Mouse (Mus musculus) liver, adult 2 months (tissue): Measurements from ENCODE around the gene Enho.

Experiments
- CTCF ChIP-seq: fragments of 200-500 bp; IDR thresholded peaks from 2 replicates; pipeline ENCODE4 v1.5.1; 2011; ENCODE audit warnings: low read depth, low read length, control low read depth
- POLR2A ChIP-seq: fragments of 200-500 bp; IDR thresholded peaks from 2 replicates; pipeline ENCODE4 v1.6.1; 2011; ENCODE audit warnings: low read length, control low read depth; ENCODE audit not compliant: insufficient read depth; ENCODE audit errors: extremely low read depth

DNA sequence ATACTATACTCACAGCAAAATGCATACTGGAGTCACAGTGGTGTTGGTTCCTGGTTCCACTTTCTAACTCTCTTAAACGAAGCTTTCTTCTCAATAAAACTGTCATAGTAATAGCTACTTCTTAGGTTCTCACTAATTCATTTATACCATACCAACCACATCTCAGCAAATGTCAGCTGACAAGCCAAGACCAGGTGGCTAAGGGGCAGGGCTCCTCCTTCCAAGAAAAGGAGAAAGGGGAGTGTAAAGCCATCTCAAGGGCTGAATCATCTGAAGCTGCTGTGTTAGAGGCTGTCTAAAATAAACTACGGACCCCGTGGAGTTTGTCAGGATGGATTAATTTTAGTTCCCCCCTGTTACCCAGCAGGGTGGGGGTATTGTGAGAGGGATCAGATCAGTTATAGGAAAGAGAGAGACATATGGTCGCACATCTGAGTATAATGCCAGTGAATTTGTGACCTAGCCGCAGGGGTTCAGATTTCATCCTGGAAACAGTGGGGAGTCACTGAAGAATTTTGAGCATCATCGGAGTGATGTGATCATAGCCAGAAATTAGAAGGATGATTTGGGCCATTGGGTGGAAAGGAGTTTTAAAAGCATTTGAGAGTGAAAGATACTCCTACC is 1.2 kb upstream of the Enho start:
- TF ChIP-seq CTCF (no peak), POLR2A (no peak)
